Mouse (Mus musculus) heart, embryonic 15.5 days (tissue): ENCODE data around the gene Mtmr6. TPM values are rescaled to one million over a fixed set of nuclear protein-coding genes. Genes with fewer than 3 reads are reported as not detected.
"Not testable (repeated sequence)": the region's sequence is repeated elsewhere in the genome, so short reads cannot be mapped to it uniquely, and the experiment has no call there.

Experiments
- ATAC-seq: fragments of 200-750 bp; cut with Nextera tagmentation; replicated peaks from 2 replicates; pipeline ENCODE4 v1.8.0; 2017; ENCODE audit warnings: low read depth, moderate TSS enrichment; ENCODE audit not compliant: insufficient number of reproducible peaks, insufficient read depth, low FRiP score
- H3K27ac ChIP-seq: fragments of 300-500 bp; sonication (generic); 2 replicates; pipeline ENCODE4 v1.5.1; 2015; ENCODE audit warnings: mild to moderate bottlenecking, inconsistent platforms
- H3K27me3 ChIP-seq: fragments of 300-500 bp; sonication (generic); 2 replicates; pipeline ENCODE4 v1.6.1; 2015; ENCODE audit warnings: inconsistent platforms
- H3K36me3 ChIP-seq: fragments of 300-500 bp; sonication (generic); 2 replicates; pipeline ENCODE4 v1.6.1; 2015; ENCODE audit warnings: mild to moderate bottlenecking, inconsistent platforms
- H3K4me1 ChIP-seq: fragments of 300-500 bp; sonication (generic); replicated peaks from 2 replicates; pipeline ENCODE4 v1.6.1; 2015; ENCODE audit warnings: inconsistent platforms
- H3K4me2 ChIP-seq: fragments of 300-500 bp; sonication (generic); 2 replicates; pipeline ENCODE4 v1.6.1; 2015; ENCODE audit warnings: inconsistent platforms, mild to moderate bottlenecking, moderate library complexity
- H3K4me3 ChIP-seq: fragments of 300-500 bp; sonication (generic); 2 replicates; pipeline ENCODE4 v1.5.1; 2015; ENCODE audit warnings: mild to moderate bottlenecking, inconsistent platforms
- H3K9ac ChIP-seq: fragments of 300-500 bp; sonication (generic); 2 replicates; pipeline ENCODE4 v1.6.1; 2015; ENCODE audit warnings: mild to moderate bottlenecking, inconsistent platforms
- H3K9me3 ChIP-seq: fragments of 300-500 bp; sonication (generic); replicated peaks from 2 replicates; pipeline ENCODE4 v1.6.1; 2016; ENCODE audit warnings: inconsistent platforms
- WGBS: fragments of 180-500 bp; shearing (Covaris S2); methylation state at CpG from one replicate; pipeline ENCODE4 v1.1.7; 2015; ENCODE audit warnings: mixed read lengths; 5-methylcytosine and 5-hydroxymethylcytosine counted together
- polyA plus RNA-seq: library from polyadenylated mRNA; unstranded; fragments of >200 nt; fragmentation: Nextera tagmentation; extraction: Ambion mirVana; gene quantifications from 2 replicates; pipeline ENCODE4 v1.2.1, GENCODE M21; 2015

The Mtmr6 gene
- polyA plus RNA-seq, 1 experiment from 2014 or later = 23.9 TPM

DNA sequence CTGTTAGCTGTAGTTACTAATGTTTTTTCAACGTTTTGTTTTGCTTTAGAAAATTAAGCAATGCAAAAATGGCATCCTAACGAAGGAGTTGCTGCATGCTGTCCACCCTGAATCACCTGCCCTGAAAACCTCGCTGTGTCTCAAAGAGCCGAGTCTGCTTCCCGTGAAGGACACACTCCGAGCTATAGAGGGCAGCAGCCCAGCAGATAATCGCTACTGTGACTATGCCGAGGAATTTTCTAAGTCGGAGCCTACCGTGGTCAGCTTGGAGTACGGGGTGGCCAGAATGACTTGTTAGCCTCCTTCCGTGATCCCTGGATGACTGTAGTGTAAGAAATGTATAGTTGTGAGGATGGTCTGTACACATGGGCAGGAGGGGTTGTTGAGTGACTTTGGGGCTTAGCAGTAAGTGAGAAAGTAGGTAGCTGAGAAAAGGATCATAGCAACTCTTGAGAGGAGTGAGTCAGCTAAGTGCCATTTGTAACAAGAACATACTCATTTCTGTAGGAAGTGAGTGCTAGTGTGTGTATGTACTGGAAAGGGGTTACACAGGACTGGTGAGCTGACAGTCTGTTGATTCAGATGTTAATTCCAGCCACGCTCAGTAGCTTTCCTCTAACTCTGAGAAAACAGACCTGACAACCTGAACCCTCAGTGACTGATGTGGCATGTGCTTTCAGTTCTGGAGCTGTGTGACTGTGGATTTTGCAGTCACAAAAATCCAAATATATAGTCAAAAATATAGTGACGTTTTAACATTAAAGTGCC, 35.4 kb downstream of the Mtmr6 start:
- 75% methylated on average over 14 of the region's 14 CpGs for WGBS
- Histone ChIP-seq H3K27me3 (no peaks in the 10 kb centered on the region), H3K9ac (no peak overlapping the region), H3K36me3 (peaks cover 35% of the 10 kb centered on the region), H3K9me3 (no peaks in the 10 kb centered on the region), H3K27ac (no peak overlapping the region), H3K4me2 (no peak overlapping the region), H3K4me3 (no peak overlapping the region), H3K4me1 (no peaks in the 10 kb centered on the region)
- ATAC-seq = no peak

DNA sequence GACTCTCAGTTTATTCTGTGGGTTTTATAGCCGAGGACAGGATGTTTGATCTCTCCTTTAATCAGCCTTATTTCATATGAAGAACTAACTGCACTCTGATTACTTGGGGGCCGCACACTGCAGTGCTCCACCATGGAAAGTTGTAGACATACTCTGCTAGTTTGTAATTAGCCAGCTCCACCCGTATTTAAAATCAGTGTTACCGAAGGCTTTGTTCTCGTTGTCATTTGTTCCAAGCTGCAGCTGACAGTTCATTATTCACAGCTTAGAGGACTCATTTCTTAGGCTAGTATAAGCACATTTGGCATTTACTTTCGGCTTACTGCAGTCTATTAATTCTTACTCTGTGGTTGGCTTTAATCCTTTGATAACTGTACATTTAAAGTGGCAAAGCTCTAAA, 36.0 kb downstream of the Mtmr6 start:
- no peak for ATAC-seq
- H3K36me3 ChIP-seq = peaks cover 35% of the 10 kb centered on the region
- H3K27ac ChIP-seq = no peak overlapping the region
- H3K27me3 ChIP-seq = no peaks in the 10 kb centered on the region
- H3K4me3 ChIP-seq = no peak overlapping the region
- H3K9me3 ChIP-seq = no peaks in the 10 kb centered on the region
- no peaks in the 10 kb centered on the region for H3K4me1 ChIP-seq
- no peak overlapping the region for H3K4me2 ChIP-seq
- WGBS = 81% methylated on average over 6 of the region's 6 CpGs
- H3K9ac ChIP-seq = no peak overlapping the region

DNA sequence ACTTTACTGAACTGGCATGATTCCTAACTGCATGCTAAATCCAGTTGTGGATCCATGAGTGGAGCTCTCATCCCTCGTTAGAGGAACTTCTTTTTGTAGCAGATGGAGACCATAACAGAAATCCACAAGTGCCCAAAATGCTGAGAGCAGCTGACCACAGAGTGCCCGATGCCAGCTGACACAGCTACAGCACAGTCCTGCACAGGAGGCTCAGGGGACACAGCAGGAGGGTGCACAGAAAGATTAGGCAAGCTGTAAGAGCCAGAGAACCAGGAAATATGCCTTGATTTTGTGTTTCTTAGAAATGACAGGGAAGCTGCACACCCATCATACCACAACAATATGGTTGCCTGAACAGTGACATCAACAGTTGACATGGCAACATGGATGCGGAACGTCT, 37.4 kb downstream of the Mtmr6 start:
- Histone ChIP-seq H3K27ac (no peak overlapping the region), H3K4me3 (no peak overlapping the region), H3K27me3 (no peaks in the 10 kb centered on the region), H3K4me2 (no peak overlapping the region), H3K9me3 (no peaks in the 10 kb centered on the region), H3K4me1 (no peaks in the 10 kb centered on the region), H3K9ac (no peak overlapping the region), H3K36me3 (peaks cover 35% of the 10 kb centered on the region)
- ATAC-seq = no peak
- WGBS = 85% methylated on average over 4 of the region's 4 CpGs

DNA sequence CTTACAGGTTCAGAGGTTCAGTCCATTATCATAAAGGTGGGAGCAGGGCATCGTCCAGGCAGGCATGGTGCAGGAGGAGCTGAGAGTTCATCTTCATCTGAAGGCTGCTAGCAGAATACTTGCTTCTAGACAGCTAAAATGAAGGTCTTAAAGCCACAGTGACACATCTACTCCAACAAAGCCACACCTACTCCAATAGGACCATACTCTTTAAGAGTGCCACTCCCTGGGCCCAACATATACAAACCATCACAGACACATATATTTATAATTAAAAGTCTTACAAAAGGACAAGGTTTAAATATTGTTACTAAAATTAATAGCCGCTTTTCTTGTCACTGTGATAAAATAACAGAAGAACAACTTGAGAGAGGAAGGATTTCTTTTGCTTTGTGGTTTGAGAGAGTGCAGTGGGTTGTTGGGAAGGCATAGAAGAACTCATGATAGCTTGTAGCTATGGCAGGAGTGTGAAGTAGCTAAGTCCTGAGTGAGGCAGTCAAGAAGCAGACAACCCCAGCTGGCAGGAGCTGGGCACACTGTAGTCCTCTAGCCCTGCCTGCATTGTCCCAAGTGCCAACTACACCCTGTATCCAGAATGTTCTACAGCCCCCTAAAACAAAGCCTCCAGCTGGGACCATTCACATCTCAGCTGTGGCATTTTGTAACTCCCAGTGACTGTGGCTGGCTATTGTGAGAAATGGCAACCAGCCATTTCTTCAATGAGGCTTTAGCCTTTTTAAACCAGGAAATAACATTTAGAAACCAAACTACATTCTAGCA, 39.6 kb downstream of the Mtmr6 start:
- H3K27ac ChIP-seq = no peak overlapping the region
- no peak for ATAC-seq

DNA sequence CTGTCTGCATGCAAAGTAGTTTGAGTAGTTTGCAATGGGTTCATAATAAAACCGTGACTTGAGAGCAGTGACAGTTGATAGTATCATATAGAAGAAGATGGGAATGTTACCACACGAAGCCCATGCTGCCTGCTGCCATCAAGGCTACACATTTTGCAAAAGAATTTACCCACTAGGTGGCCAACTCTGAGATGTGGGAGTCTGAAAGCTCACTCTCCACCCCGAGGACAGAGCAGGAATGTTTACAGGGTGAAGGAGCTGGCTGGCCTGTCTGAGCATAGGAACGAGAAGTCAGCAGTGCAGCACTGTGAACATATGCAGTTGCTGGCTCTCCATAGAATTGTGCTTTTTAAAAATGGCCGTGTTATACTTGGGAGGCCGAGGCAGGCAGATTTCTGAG, 43.1 kb downstream of the Mtmr6 start:
- H3K9ac ChIP-seq = no peak overlapping the region
- no peak overlapping the region for H3K4me3 ChIP-seq
- 52% methylated on average over 6 of the region's 6 CpGs for WGBS
- ATAC-seq = no peak
- peaks cover 7% of the 10 kb centered on the region; the same call in 1 of the 2 replicates for H3K36me3 ChIP-seq
- no peak overlapping the region for H3K27ac ChIP-seq
- H3K9me3 ChIP-seq = no peaks in the 10 kb centered on the region
- no peaks in the 10 kb centered on the region for H3K4me1 ChIP-seq
- no peaks in the 10 kb centered on the region for H3K27me3 ChIP-seq
- no peak overlapping the region for H3K4me2 ChIP-seq

More for the DNA sequence above, 39.6 kb downstream of the Mtmr6 start:
- Histone ChIP-seq H3K4me3 (no peak overlapping the region), H3K9ac (no peak overlapping the region), H3K36me3 (peaks cover 33% of the 10 kb centered on the region), H3K4me2 (no peak overlapping the region), H3K27me3 (no peaks in the 10 kb centered on the region), H3K9me3 (no peaks in the 10 kb centered on the region), H3K4me1 (no peaks in the 10 kb centered on the region)
- 93% methylated on average over 2 of the region's 2 CpGs for WGBS

DNA sequence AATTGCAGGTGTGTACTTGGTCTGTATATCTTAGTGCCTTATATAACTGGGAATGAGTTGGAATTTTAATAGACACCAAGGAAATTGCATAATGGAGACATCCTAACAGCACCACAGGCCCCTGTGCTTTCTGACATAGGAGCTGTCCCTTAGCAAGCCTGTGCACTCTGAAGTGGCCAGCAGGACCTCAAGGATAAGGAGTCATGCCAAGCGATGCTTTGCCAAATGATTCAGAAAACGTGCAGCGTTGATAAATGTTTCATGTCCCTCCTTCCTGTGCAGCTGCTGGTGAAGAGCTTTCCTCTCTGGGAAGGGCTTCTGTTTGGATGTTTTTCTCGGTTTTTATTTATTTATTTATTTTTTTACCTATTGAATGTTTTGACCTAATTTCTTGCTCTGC, 45.7 kb downstream of the Mtmr6 start:
- 44% methylated on average over 4 of the region's 4 CpGs for WGBS
- Histone ChIP-seq H3K9me3 (no peaks in the 10 kb centered on the region), H3K4me1 (no peaks in the 10 kb centered on the region), H3K4me3 (no peak overlapping the region), H3K27ac (no peak overlapping the region), H3K27me3 (no peaks in the 10 kb centered on the region), H3K9ac (no peak overlapping the region), H3K4me2 (no peak overlapping the region), H3K36me3 (no peaks in the 10 kb centered on the region)
- ATAC-seq = no peak

DNA sequence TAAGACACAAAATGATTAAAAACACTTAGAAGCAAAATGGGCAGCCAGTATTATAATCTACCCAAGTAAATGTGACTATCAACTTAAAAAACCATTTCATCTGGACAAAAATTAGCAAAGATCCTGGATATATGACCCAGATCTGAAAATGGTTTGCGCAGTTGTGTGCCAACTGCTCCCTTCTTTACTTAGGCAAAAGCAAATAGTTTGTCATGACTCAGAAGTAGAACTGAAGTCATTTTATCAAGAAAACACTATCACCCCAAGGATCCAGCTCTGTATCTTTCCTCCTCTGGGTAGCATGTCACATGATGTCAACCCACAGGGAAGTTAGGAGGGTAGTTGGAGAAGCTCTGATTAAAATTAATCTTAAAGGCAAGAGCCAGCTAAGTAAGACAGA, 54.2 kb downstream of the Mtmr6 start:
- 93% methylated on average over 1 of the region's 1 CpGs for WGBS
- ATAC-seq = no peak
- Histone ChIP-seq H3K4me3 (no peak overlapping the region), H3K9me3 (no peaks in the 10 kb centered on the region), H3K27ac (no peak overlapping the region), H3K9ac (no peak overlapping the region), H3K4me1 (no peaks in the 10 kb centered on the region), H3K27me3 (no peaks in the 10 kb centered on the region), H3K4me2 (no peak overlapping the region), H3K36me3 (no peaks in the 10 kb centered on the region)

DNA sequence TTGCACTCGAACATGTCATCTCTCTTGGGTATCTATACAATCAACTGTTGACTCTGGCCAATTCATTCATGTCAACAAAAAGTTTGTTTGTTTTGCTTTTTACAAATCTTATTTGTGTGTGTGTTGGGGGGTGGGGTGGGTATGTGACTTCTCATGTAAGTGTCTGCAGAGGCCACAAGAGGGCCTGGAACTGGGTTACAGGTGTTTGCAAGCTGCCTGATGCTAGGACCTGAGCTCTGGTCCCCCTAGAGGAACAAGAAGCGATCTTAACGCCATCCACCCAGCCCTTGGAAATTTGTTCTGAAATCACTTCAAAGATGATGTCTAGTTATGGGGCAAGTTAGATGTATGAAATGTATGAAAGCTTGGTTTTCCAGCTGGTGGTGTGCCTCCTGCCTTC, 55.8 kb downstream of the Mtmr6 start:
- no peaks in the 10 kb centered on the region for H3K9me3 ChIP-seq
- no peaks in the 10 kb centered on the region for H3K27me3 ChIP-seq
- no peak overlapping the region for H3K9ac ChIP-seq
- 63% methylated on average over 3 of the region's 3 CpGs for WGBS
- no peak overlapping the region for H3K4me2 ChIP-seq
- H3K27ac ChIP-seq = no peak overlapping the region
- no peaks in the 10 kb centered on the region for H3K36me3 ChIP-seq
- no peak overlapping the region for H3K4me3 ChIP-seq
- H3K4me1 ChIP-seq = no peaks in the 10 kb centered on the region
- ATAC-seq = no peak

DNA sequence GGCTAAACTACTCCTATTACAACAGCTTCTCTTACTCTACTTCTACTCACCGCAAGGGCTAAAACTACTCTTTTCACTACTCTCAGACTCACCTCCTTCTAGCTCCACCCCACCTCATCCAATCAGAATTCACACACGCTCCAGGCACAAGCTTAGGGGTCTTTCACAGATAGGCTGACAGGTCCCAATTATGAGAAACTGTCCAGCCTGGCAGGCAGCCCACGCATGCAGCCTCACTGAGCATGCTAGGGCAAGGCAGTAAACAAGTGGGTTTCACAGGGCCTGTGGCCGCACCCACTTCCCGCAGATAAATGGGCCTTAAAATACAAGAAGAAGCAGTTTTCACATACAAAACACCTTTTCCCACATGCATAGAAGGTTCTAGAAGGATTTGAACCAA, 75.0 kb downstream of the Mtmr6 start:
- not testable (repeated sequence) for H3K27ac ChIP-seq, H3K9me3 ChIP-seq, H3K4me1 ChIP-seq, H3K27me3 ChIP-seq, H3K36me3 ChIP-seq, H3K4me2 ChIP-seq, H3K4me3 ChIP-seq, H3K9ac ChIP-seq, ATAC-seq
- WGBS = 63% methylated on average over 5 of the region's 5 CpGs

DNA sequence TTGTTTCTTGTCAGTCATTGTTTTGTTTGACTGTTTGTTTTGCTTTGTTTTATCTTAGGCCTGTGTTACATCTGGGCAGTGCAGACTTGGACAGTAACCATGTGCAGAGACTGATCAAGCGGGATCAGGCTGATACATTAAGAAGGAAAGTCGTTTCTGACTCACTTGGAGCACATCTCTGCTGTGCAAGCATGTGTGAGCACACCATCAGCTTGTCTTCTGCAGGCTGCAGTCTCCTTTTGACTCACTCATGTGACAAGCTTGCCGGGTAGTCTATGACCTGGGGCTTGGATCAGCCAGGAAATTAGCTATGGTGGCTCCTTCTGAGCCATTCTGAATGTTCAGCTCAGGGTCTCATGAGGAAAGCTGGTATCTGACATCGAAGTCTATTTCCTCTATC, 75.5 kb downstream of the Mtmr6 start:
- Histone ChIP-seq H3K27me3 (no peaks in the 10 kb centered on the region), H3K9me3 (no peaks in the 10 kb centered on the region), H3K4me2 (no peak overlapping the region), H3K36me3 (no peaks in the 10 kb centered on the region), H3K9ac (no peak overlapping the region), H3K4me3 (no peak overlapping the region), H3K27ac (no peak overlapping the region), H3K4me1 (no peaks in the 10 kb centered on the region)
- WGBS = 66% methylated on average over 4 of the region's 4 CpGs
- no peak for ATAC-seq

DNA sequence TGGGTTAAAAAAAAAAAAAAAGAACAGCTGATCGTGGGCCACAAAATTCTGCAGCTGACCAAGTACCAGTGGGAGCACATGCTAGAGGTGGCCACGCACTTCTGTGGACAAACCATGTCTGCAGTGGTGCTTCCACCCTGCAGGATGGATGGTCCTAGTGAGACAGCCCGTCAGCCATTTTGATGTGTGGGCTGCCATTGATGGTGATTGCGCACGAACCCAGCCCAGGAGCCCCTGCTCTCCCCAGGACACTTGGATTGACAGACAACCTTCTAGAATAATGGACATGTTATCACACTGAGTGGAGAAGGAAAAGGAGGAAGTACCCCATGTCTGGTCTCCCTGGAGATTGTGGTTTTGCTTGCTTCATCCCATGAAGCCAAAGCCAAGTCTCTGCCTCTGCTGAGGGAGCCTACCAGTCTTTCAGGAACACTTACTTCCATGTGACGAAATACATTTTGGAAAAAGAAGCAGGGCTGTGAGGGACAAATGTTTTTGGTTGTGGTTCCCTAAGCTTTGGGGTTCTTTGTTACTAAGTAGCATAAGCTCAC, 80.4 kb downstream of the Mtmr6 start:
- H3K27ac ChIP-seq = no peak overlapping the region
- 88% methylated on average over 6 of the region's 6 CpGs for WGBS
- H3K9ac ChIP-seq = no peak overlapping the region
- no peak for ATAC-seq
- no peak overlapping the region for H3K4me3 ChIP-seq
- no peak overlapping the region for H3K4me2 ChIP-seq
- H3K4me1 ChIP-seq = no peaks in the 10 kb centered on the region
- H3K9me3 ChIP-seq = no peaks in the 10 kb centered on the region
- no peaks in the 10 kb centered on the region for H3K36me3 ChIP-seq
- no peaks in the 10 kb centered on the region for H3K27me3 ChIP-seq
